Mouse (Mus musculus): ENCODE measurements at regions not wholly inside any gene's neighbourhood (a gene's known extent, or its start where the extent isn't known, plus 50 kb on each side); places are given as distances from the start of the nearest gene placed in this dataset.
"Not testable (repeated sequence)": the region's sequence is repeated elsewhere in the genome, so short reads cannot be mapped to it uniquely, and the experiment has no call there.

- DNase-seq = peak; percentile 43
Measured at GRCm38 (mm10) chr11:40510325-40511239, 184.4 kb downstream of the Mat2b start.

GRCm38 (mm10) chr11:40491599-40491998 is 203.4 kb downstream of the Mat2b start:
- no peak for DNase-seq

- DNase-seq = not testable (repeated sequence)
Measured at GRCm38 (mm10) chr11:40478171-40478570, 216.8 kb downstream of the Mat2b start.

GRCm38 (mm10) chr11:40477294-40477693 is 217.7 kb downstream of the Mat2b start:
- DNase-seq = no peak

- DNase-seq = no peak
Measured at GRCm38 (mm10) chr11:40469080-40469705, 225.8 kb downstream of the Mat2b start.

- no peak for DNase-seq
Measured at GRCm38 (mm10) chr11:40456571-40456970, 238.4 kb downstream of the Mat2b start.

- not testable (repeated sequence) for DNase-seq
Measured at GRCm38 (mm10) chr11:40454994-40455393, 240.0 kb downstream of the Mat2b start.

GRCm38 (mm10) chr11:40446846-40447245 is 248.2 kb downstream of the Mat2b start:
- no peak for DNase-seq

GRCm38 (mm10) chr11:40434002-40434401 is 261.0 kb downstream of the Mat2b start:
- DNase-seq = no peak

- no peak for DNase-seq
Measured at GRCm38 (mm10) chr11:40428858-40429257, 266.1 kb downstream of the Mat2b start.

GRCm38 (mm10) chr11:40424316-40424715 is 270.7 kb downstream of the Mat2b start:
- DNase-seq = no peak

- no peak for DNase-seq
Measured at GRCm38 (mm10) chr11:40407571-40407970, 287.4 kb downstream of the Mat2b start.

GRCm38 (mm10) chr11:40402249-40402648 is 292.8 kb downstream of the Mat2b start:
- peak; percentile 80 for DNase-seq

GRCm38 (mm10) chr11:40397453-40398104 is 297.4 kb downstream of the Mat2b start:
- no peak for DNase-seq

GRCm38 (mm10) chr11:40395331-40395730 is 299.7 kb downstream of the Mat2b start:
- DNase-seq = no peak

GRCm38 (mm10) chr11:40394864-40395266 is 300.1 kb downstream of the Mat2b start:
- DNase-seq = no peak

GRCm38 (mm10) chr11:40394283-40394758 is 300.7 kb downstream of the Mat2b start:
- DNase-seq = no peak

- no peak for DNase-seq
Measured at GRCm38 (mm10) chr11:40380696-40381095, 314.3 kb downstream of the Mat2b start.

GRCm38 (mm10) chr11:40371696-40372095 is 323.3 kb downstream of the Mat2b start:
- DNase-seq = peak; percentile 66

GRCm38 (mm10) chr11:40366573-40366972 is 328.4 kb downstream of the Mat2b start:
- no peak for DNase-seq

GRCm38 (mm10) chr11:40362530-40363185 is 332.3 kb downstream of the Mat2b start:
- DNase-seq = no peak

Measured in heart, adult 11 months (tissue).